Mouse (Mus musculus): ENCODE data around the gene Casz1.

Casz1 gene

GRCm38 (mm10) chr4:148842302-148842701, 38.1 kb downstream of the Casz1 start:
- in situ Hi-C loops (cut with MboI; ENCODE audit: unreplicated experiment in 2 of 2) = no loop called here

- in situ Hi-C loops (cut with MboI; ENCODE audit: unreplicated experiment in 2 of 2) = no loop called here
Observed at GRCm38 (mm10) chr4:148844921-148845320, 40.7 kb downstream of the Casz1 start.

GRCm38 (mm10) chr4:148846203-148846602, 42.0 kb downstream of the Casz1 start:
- in situ Hi-C loops (cut with MboI; ENCODE audit: unreplicated experiment in 2 of 2) = no loop called here

- in situ Hi-C loops (cut with MboI; ENCODE audit: unreplicated experiment in 2 of 2) = no loop called here
Observed at GRCm38 (mm10) chr4:148846724-148847123, 42.5 kb downstream of the Casz1 start.

- in situ Hi-C loops (cut with MboI; ENCODE audit: unreplicated experiment in 2 of 2) = no loop called here
Observed at GRCm38 (mm10) chr4:148847636-148848035, 43.4 kb downstream of the Casz1 start.

GRCm38 (mm10) chr4:148849437-148849836, 45.2 kb downstream of the Casz1 start:
- in situ Hi-C loops (cut with MboI; ENCODE audit: unreplicated experiment in 2 of 2) = no loop called here

- in situ Hi-C loops (cut with MboI; ENCODE audit: unreplicated experiment in 2 of 2) = no loop called here
Observed at GRCm38 (mm10) chr4:148853057-148853456, 48.8 kb downstream of the Casz1 start.

GRCm38 (mm10) chr4:148854093-148854492, 49.9 kb downstream of the Casz1 start:
- in situ Hi-C loops (cut with MboI; ENCODE audit: unreplicated experiment in 2 of 2) = no loop called here

- in situ Hi-C loops (cut with MboI; ENCODE audit: unreplicated experiment in 2 of 2) = no loop called here
Observed at GRCm38 (mm10) chr4:148855527-148855926, 51.3 kb downstream of the Casz1 start.

GRCm38 (mm10) chr4:148856216-148856615, 52.0 kb downstream of the Casz1 start:
- in situ Hi-C loops (cut with MboI; ENCODE audit: unreplicated experiment in 2 of 2) = no loop called here

- in situ Hi-C loops (cut with MboI; ENCODE audit: unreplicated experiment in 2 of 2) = no loop called here
Observed at GRCm38 (mm10) chr4:148857398-148858084, 53.3 kb downstream of the Casz1 start.

GRCm38 (mm10) chr4:148858194-148858593, 54.0 kb downstream of the Casz1 start:
- in situ Hi-C loops (cut with MboI; ENCODE audit: unreplicated experiment in 2 of 2) = no loop called here

GRCm38 (mm10) chr4:148859415-148859814, 55.2 kb downstream of the Casz1 start:
- in situ Hi-C loops (cut with MboI; ENCODE audit: unreplicated experiment in 2 of 2) = no loop called here

GRCm38 (mm10) chr4:148859906-148860491, 55.8 kb downstream of the Casz1 start:
- in situ Hi-C loops (cut with MboI; ENCODE audit: unreplicated experiment in 2 of 2) = no loop called here

GRCm38 (mm10) chr4:148860636-148861035, 56.4 kb downstream of the Casz1 start:
- in situ Hi-C loops (cut with MboI; ENCODE audit: unreplicated experiment in 2 of 2) = no loop called here

GRCm38 (mm10) chr4:148866812-148867470, 62.7 kb downstream of the Casz1 start:
- in situ Hi-C loops (cut with MboI; ENCODE audit: unreplicated experiment in 2 of 2) = no loop called here

GRCm38 (mm10) chr4:148867721-148868397, 63.6 kb downstream of the Casz1 start:
- in situ Hi-C loops (cut with MboI; ENCODE audit: unreplicated experiment in 2 of 2) = no loop called here

GRCm38 (mm10) chr4:148869566-148869965, 65.3 kb downstream of the Casz1 start:
- in situ Hi-C loops (cut with MboI; ENCODE audit: unreplicated experiment in 2 of 2) = no loop called here

GRCm38 (mm10) chr4:148870496-148870895, 66.3 kb downstream of the Casz1 start:
- in situ Hi-C loops (cut with MboI; ENCODE audit: unreplicated experiment in 2 of 2) = no loop called here

GRCm38 (mm10) chr4:148871751-148872334, 67.6 kb downstream of the Casz1 start:
- in situ Hi-C loops (cut with MboI; ENCODE audit: unreplicated experiment in 2 of 2) = no loop called here

- in situ Hi-C loops (cut with MboI; ENCODE audit: unreplicated experiment in 2 of 2) = no loop called here
Observed at GRCm38 (mm10) chr4:148872372-148872771, 68.1 kb downstream of the Casz1 start.

All from v-Abl transformed pro-B cells (cell line).